8 mouse cellular contexts compared by ENCODE assay signal in the genomic region with DNA sequence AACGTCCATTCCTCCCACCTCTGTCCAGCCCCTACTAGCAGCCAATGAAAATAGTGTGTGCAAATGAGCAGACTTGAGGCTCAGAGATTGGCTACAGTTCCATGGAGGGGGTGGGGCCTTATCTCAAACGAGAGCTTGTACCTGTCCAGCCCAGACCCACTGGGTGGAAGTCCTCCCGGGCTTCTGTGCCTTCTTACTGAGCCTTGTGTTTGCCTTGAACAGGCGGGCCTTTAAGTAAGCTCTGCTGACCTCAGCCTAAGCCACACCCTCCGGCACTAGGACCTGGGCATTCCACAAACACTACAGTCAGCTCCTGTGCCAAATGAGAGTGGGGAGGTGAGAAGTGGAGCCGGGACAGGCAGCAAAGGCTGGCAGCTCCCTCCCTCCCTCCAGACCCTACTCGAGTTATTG. TPM values are rescaled to one million over a fixed set of nuclear protein-coding genes. Genes with fewer than 3 reads are reported as not detected.
DNase-seq lines count a peak whose midpoint lies in the region; ATAC-seq lines count a peak whose summit lies in the region.

No protein-coding gene starts in this region.

- H3K9ac ChIP-seq in embryonic facial prominence, embryonic 15.5 days = no peak overlapping the region
- no peak overlapping the region for H3K9ac ChIP-seq in hindbrain, embryonic 14.5 days
- H3K9ac ChIP-seq in midbrain, embryonic 16.5 days (ENCODE audit: low read depth, low read length) = no peak overlapping the region

- peak; percentile 68 for DNase-seq in ovary, adult 18-20 months (ENCODE audit: low spot score)
- DNase-seq in ovary, postnatal 10 days (ENCODE audit: low spot score) = no peak
- DNase-seq in hindbrain, embryonic 14.5 days (ENCODE audit: low spot score) = no peak
- DNase-seq in liver = peak; percentile 90
- no peak for DNase-seq in left cerebral cortex, postnatal 4 days
- no peak for DNase-seq in cerebellum, adult 11-12 months

- H3K27me3 ChIP-seq in embryonic facial prominence, embryonic 15.5 days = no peaks in the 10 kb centered on the region
- H3K27me3 ChIP-seq in hindbrain, embryonic 14.5 days (ENCODE audit: control insufficient read depth, insufficient read depth, low read length) = no peaks in the 10 kb centered on the region
- no peaks in the 10 kb centered on the region for H3K27me3 ChIP-seq in midbrain, embryonic 16.5 days (ENCODE audit: control insufficient read depth, insufficient read depth, low read depth, low read length)

- H3K4me1 ChIP-seq in embryonic facial prominence, embryonic 15.5 days = peaks cover 44% of the 10 kb centered on the region
- peaks cover 7% of the 10 kb centered on the region; the same call in 1 of the 2 replicates for H3K4me1 ChIP-seq in hindbrain, embryonic 14.5 days (replicated peaks; ENCODE audit: control insufficient read depth, insufficient read depth, low read length)
- peaks cover 2% of the 10 kb centered on the region; the same call in 1 of the 2 replicates for H3K4me1 ChIP-seq in midbrain, embryonic 16.5 days (ENCODE audit: control insufficient read depth, insufficient read depth, low read length)

- intact Hi-C loops in left cerebral cortex, postnatal 4 days (cut with DNase I) = no loop called here

- 0 out of 2 replicates have a peak overlapping the region, but pooled peaks have one; percentile 14 for H3K27ac ChIP-seq in embryonic facial prominence, embryonic 15.5 days (replicated peaks)
- H3K27ac ChIP-seq in hindbrain, embryonic 14.5 days = no peak overlapping the region
- H3K27ac ChIP-seq in midbrain, embryonic 16.5 days (ENCODE audit: low read length) = no peak overlapping the region

- ATAC-seq in embryonic facial prominence, embryonic 15.5 days (ENCODE audit: insufficient number of reproducible peaks, low FRiP score, low TSS enrichment, low read depth) = peak; percentile 63
- 0 out of 2 replicates have a peak, but pooled peaks have one; percentile 19 for ATAC-seq in hindbrain, embryonic 14.5 days (ENCODE audit: low FRiP score)
- 0 out of 2 replicates have a peak, but pooled peaks have one; percentile 30 for ATAC-seq in midbrain, embryonic 16.5 days

- no peak overlapping the region for H3K4me2 ChIP-seq in embryonic facial prominence, embryonic 15.5 days (replicated peaks)
- no peak overlapping the region for H3K4me2 ChIP-seq in hindbrain, embryonic 14.5 days (replicated peaks)
- 0 out of 2 replicates have a peak overlapping the region, but pooled peaks have one; percentile 9 for H3K4me2 ChIP-seq in midbrain, embryonic 16.5 days (ENCODE audit: low read length)

- no peaks in the 10 kb centered on the region for H3K9me3 ChIP-seq in embryonic facial prominence, embryonic 15.5 days (replicated peaks)
- H3K9me3 ChIP-seq in hindbrain, embryonic 14.5 days (ENCODE audit: control insufficient read depth, low read length) = no peaks in the 10 kb centered on the region
- H3K9me3 ChIP-seq in midbrain, embryonic 16.5 days (replicated peaks; ENCODE audit: control insufficient read depth, low read length, poor library complexity, severe bottlenecking) = no peaks in the 10 kb centered on the region

- H3K4me3 ChIP-seq in embryonic facial prominence, embryonic 15.5 days (replicated peaks) = no peak overlapping the region
- no peak overlapping the region for H3K4me3 ChIP-seq in hindbrain, embryonic 14.5 days (replicated peaks; ENCODE audit: low read length)
- no peak overlapping the region for H3K4me3 ChIP-seq in midbrain, embryonic 16.5 days (ENCODE audit: low read depth, low read length)

- WGBS in embryonic facial prominence, embryonic 15.5 days = 6% methylated on average over 7 of the region's 7 CpGs
- WGBS in hindbrain, embryonic 14.5 days = 8% methylated on average over 7 of the region's 7 CpGs
- WGBS in midbrain, embryonic 16.5 days = 10% methylated on average over 7 of the region's 7 CpGs

- H3K36me3 ChIP-seq in embryonic facial prominence, embryonic 15.5 days = no peaks in the 10 kb centered on the region
- H3K36me3 ChIP-seq in hindbrain, embryonic 14.5 days (replicated peaks; ENCODE audit: control insufficient read depth, insufficient read depth) = no peaks in the 10 kb centered on the region
- no peaks in the 10 kb centered on the region for H3K36me3 ChIP-seq in midbrain, embryonic 16.5 days (ENCODE audit: control insufficient read depth, insufficient read depth, low read length)

RNA-seq across cellular contexts. Expression of gene Zfpm1, which starts 12.3 kb away (rescaled TPM):
- 1.4 and 1.6 TPM in 2 replicates for polyA plus RNA-seq in embryonic facial prominence, embryonic 15.5 days (2015; fragmentation: Nextera tagmentation; extraction: Ambion mirVana)
- polyA plus RNA-seq in hindbrain, embryonic 14.5 days (2014; fragmentation: Nextera tagmentation; extraction: Ambion mirVana) = 1.8 and 2.0 TPM in 2 replicates
- polyA plus RNA-seq in midbrain, embryonic 16.5 days (2015; fragmentation: Nextera tagmentation; extraction: Ambion mirVana) = 0.77 and 1.2 TPM in 2 replicates
- 10 to 100 TPM in 1 of 2 experiments, 1 to 10 TPM in 1; 8.6 to 12.2 TPM for total RNA-seq in left cerebral cortex, postnatal 4 days (2021)

Comparison
In these comparisons a context has a peak if more than half of its experiments do, and no peak if none do; other contexts are left out.
1. DNase-seq: peak in ovary, adult 18-20 months (single experiment) and liver (single experiment); none in ovary, postnatal 10 days (single experiment), hindbrain, embryonic 14.5 days (single experiment), left cerebral cortex, postnatal 4 days (single experiment) and cerebellum, adult 11-12 months (single experiment).
2. Peak in every context shown above with its lines, with median percentiles within 50 percentile points of each other: ATAC-seq.